Mouse (Mus musculus) E14TG2a.4 (cell line): ENCODE measurements around the gene Serpinb8.

Experiments used
- CTCF ChIP-seq: conservative IDR thresholded peaks from 2 replicates; pipeline ENCODE4 v1.5.1; 2014; ENCODE audit warnings: low read length
- POU5F1 ChIP-seq: IDR thresholded peaks from 2 replicates; pipeline ENCODE4 v1.6.1; 2014; ENCODE audit warnings: low read length, borderline replicate concordance

DNA sequence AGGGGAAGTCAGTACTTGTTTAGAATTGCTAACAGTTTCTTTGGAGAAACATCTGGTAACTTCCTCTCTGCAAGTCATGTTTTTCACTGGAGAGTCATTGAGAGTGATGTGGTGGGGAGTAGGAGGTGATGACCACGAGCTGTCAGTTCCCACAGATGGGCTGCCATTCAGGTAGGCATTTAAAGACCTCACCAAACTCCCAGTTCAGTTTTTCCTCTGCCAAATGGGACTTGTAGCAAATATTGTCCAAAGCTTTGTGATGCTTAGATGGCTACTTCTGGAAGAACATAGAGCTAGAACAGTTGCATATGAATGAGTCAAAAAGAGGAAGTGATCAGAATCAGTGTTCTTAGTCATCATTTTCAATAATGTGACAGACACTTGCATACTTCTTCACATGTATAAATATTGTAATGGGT, 5.8 kb upstream of the Serpinb8 start:
- TF ChIP-seq CTCF = no peak
- no peak for TF ChIP-seq POU5F1
